Mouse (Mus musculus): ENCODE results near the gene Txndc11. TPM values are rescaled to one million over a fixed set of nuclear protein-coding genes. Genes with fewer than 3 reads are reported as not detected.

Txndc11 gene
- total RNA-seq, 2 experiments from 2014 or later = 15.1 to 28.1 TPM

GRCm38 (mm10) chr16:11122625-11123024 lies 11.8 kb downstream of the Txndc11 start:
- ATAC-seq (replicated peaks; ENCODE audit: low FRiP score, poor library complexity, severe bottlenecking) = no peak

- no peak; the same call in 1 of the 2 replicates for ATAC-seq (replicated peaks; ENCODE audit: low FRiP score, poor library complexity, severe bottlenecking)
These were observed 25.2 kb downstream of the Txndc11 start for GRCm38 (mm10) chr16:11109198-11109740.

- no peak for ATAC-seq (replicated peaks; ENCODE audit: low FRiP score, poor library complexity, severe bottlenecking)
These were observed 29.5 kb downstream of the Txndc11 start for GRCm38 (mm10) chr16:11104905-11105304.

- no peak for ATAC-seq (replicated peaks; ENCODE audit: low FRiP score, poor library complexity, severe bottlenecking)
These were observed 37.1 kb downstream of the Txndc11 start for GRCm38 (mm10) chr16:11097301-11097700.

- no peak for ATAC-seq (replicated peaks; ENCODE audit: low FRiP score, poor library complexity, severe bottlenecking)
These were observed 40.6 kb downstream of the Txndc11 start for GRCm38 (mm10) chr16:11093717-11094386.

GRCm38 (mm10) chr16:11092523-11092922 lies 41.9 kb downstream of the Txndc11 start:
- ATAC-seq (replicated peaks; ENCODE audit: low FRiP score, poor library complexity, severe bottlenecking) = no peak

- no peak for ATAC-seq (replicated peaks; ENCODE audit: low FRiP score, poor library complexity, severe bottlenecking)
These were observed 42.4 kb downstream of the Txndc11 start for GRCm38 (mm10) chr16:11092061-11092460.

- no peak for ATAC-seq (replicated peaks; ENCODE audit: low FRiP score, poor library complexity, severe bottlenecking)
These were observed 43.4 kb downstream of the Txndc11 start for GRCm38 (mm10) chr16:11090836-11091570.

- no peak for ATAC-seq (replicated peaks; ENCODE audit: low FRiP score, poor library complexity, severe bottlenecking)
These were observed 47.4 kb downstream of the Txndc11 start for GRCm38 (mm10) chr16:11086856-11087588.

- ATAC-seq (replicated peaks; ENCODE audit: low FRiP score, poor library complexity, severe bottlenecking) = no peak
These were observed 48.2 kb downstream of the Txndc11 start for GRCm38 (mm10) chr16:11086299-11086698.

GRCm38 (mm10) chr16:11084181-11084580 lies 50.3 kb downstream of the Txndc11 start:
- ATAC-seq (replicated peaks; ENCODE audit: low FRiP score, poor library complexity, severe bottlenecking) = no peak

GRCm38 (mm10) chr16:11078216-11078869 lies 56.1 kb downstream of the Txndc11 start:
- no peak for ATAC-seq (replicated peaks; ENCODE audit: low FRiP score, poor library complexity, severe bottlenecking)

- no peak for ATAC-seq (replicated peaks; ENCODE audit: low FRiP score, poor library complexity, severe bottlenecking)
These were observed 56.7 kb downstream of the Txndc11 start for GRCm38 (mm10) chr16:11077601-11078201.

GRCm38 (mm10) chr16:11073060-11073459 lies 61.4 kb downstream of the Txndc11 start:
- ATAC-seq (replicated peaks; ENCODE audit: low FRiP score, poor library complexity, severe bottlenecking) = no peak

- no peak for ATAC-seq (replicated peaks; ENCODE audit: low FRiP score, poor library complexity, severe bottlenecking)
These were observed 62.0 kb downstream of the Txndc11 start for GRCm38 (mm10) chr16:11072454-11072853.

GRCm38 (mm10) chr16:11071887-11072286 lies 62.6 kb downstream of the Txndc11 start:
- no peak for ATAC-seq (replicated peaks; ENCODE audit: low FRiP score, poor library complexity, severe bottlenecking)

- no peak for ATAC-seq (replicated peaks; ENCODE audit: low FRiP score, poor library complexity, severe bottlenecking)
These were observed 63.3 kb downstream of the Txndc11 start for GRCm38 (mm10) chr16:11071176-11071575.

GRCm38 (mm10) chr16:11069710-11070420 lies 64.6 kb downstream of the Txndc11 start:
- no peak for ATAC-seq (replicated peaks; ENCODE audit: low FRiP score, poor library complexity, severe bottlenecking)

- ATAC-seq (replicated peaks; ENCODE audit: low FRiP score, poor library complexity, severe bottlenecking) = no peak
These were observed 65.2 kb downstream of the Txndc11 start for GRCm38 (mm10) chr16:11069271-11069670.
